Mouse (Mus musculus): ENCODE measurements around the gene Serpinb8.

DNA sequence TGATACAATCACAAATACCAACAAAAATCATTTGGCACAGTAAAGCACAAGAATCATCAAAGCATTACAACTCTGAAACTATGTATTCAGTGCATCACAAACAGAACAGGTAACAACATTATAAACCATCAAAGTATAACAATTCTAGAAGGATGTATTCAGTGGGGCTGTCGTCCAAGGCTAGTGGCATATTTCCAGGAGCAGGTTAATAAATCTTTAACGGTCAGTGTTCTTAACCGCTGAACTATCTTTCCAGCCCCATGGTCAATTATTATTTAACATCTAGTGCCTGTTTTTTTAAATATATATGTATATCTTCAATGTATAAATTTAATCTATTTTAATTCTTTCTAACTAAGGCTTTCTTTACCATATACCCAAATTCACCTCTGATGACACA lies 3.6 kb upstream of the Serpinb8 start:
- no peak for TF ChIP-seq USF1 (IDR thresholded peaks at IDR 0.05; ENCODE audit: low read depth)
- TF ChIP-seq E2F4 (IDR thresholded peaks at IDR 0.05; ENCODE audit: insufficient read depth) = no peak
- TF ChIP-seq TCF12 (IDR thresholded peaks at IDR 0.05; ENCODE audit: insufficient read depth, poor library complexity, severe bottlenecking) = no peak
- TF ChIP-seq POLR2A (IDR thresholded peaks at IDR 0.05; ENCODE audit: insufficient read length, low read depth) = no peak
- TF ChIP-seq CEBPB (IDR thresholded peaks at IDR 0.05; ENCODE audit: insufficient read depth, poor library complexity, severe bottlenecking) = no peak
- no peak for TF ChIP-seq SRF (IDR thresholded peaks at IDR 0.05; ENCODE audit: control insufficient read depth, insufficient read length, low read depth)
- TF ChIP-seq TCF3 (IDR thresholded peaks at IDR 0.05; ENCODE audit: insufficient read length, low read depth) = no peak
- TF ChIP-seq POLR2AphosphoS2 (IDR thresholded peaks at IDR 0.05; ENCODE audit: insufficient read length, low read depth) = no peak

Measured in myocyte (in vitro differentiated cells).